Mouse (Mus musculus): ENCODE measurements around the gene Bcl2l11. TPM values are rescaled to one million over a fixed set of nuclear protein-coding genes. Genes with fewer than 3 reads are reported as not detected.

The Bcl2l11 gene
- polyA plus RNA-seq, 1 experiment from 2014 or later, result 8.6 TPM

GRCm38 (mm10) chr2:128183762-128184161, 57.9 kb downstream of the Bcl2l11 start:
- Histone ChIP-seq H3K36me3 (ENCODE audit: control insufficient read depth, insufficient read depth, low read length) (no peaks in the 10 kb centered on the region), H3K9ac (ENCODE audit: low read depth, low read length) (no peak overlapping the region), H3K4me2 (ENCODE audit: low read length) (no peak overlapping the region), H3K9me3 (ENCODE audit: control insufficient read depth, low read length) (no peaks in the 10 kb centered on the region), H3K4me3 (ENCODE audit: low read length) (no peak overlapping the region), H3K4me1 (ENCODE audit: control insufficient read depth, insufficient read depth, low read depth, low read length) (peaks cover 6% of the 10 kb centered on the region), H3K27me3 (replicated peaks; ENCODE audit: control insufficient read depth, insufficient read depth, low read length) (no peaks in the 10 kb centered on the region), H3K27ac (ENCODE audit: low read depth, low read length) (no peak overlapping the region)
- 90% methylated on average over 4 of the region's 4 CpGs for WGBS
- ATAC-seq, result no peak

- H3K4me2 ChIP-seq (ENCODE audit: low read length), result no peak overlapping the region
- H3K4me1 ChIP-seq (ENCODE audit: control insufficient read depth, insufficient read depth, low read depth, low read length), result no peaks in the 10 kb centered on the region
- no peaks in the 10 kb centered on the region for H3K36me3 ChIP-seq (ENCODE audit: control insufficient read depth, insufficient read depth, low read length)
- no peak for ATAC-seq
- no peaks in the 10 kb centered on the region for H3K27me3 ChIP-seq (replicated peaks; ENCODE audit: control insufficient read depth, insufficient read depth, low read length)
- no peak overlapping the region for H3K4me3 ChIP-seq (ENCODE audit: low read length)
- no peak overlapping the region for H3K27ac ChIP-seq (ENCODE audit: low read depth, low read length)
- 82% methylated on average over 4 of the region's 4 CpGs for WGBS
- no peak overlapping the region for H3K9ac ChIP-seq (ENCODE audit: low read depth, low read length)
- no peaks in the 10 kb centered on the region for H3K9me3 ChIP-seq (ENCODE audit: control insufficient read depth, low read length)
These were observed 60.1 kb downstream of the Bcl2l11 start for GRCm38 (mm10) chr2:128185942-128186341.

DNA sequence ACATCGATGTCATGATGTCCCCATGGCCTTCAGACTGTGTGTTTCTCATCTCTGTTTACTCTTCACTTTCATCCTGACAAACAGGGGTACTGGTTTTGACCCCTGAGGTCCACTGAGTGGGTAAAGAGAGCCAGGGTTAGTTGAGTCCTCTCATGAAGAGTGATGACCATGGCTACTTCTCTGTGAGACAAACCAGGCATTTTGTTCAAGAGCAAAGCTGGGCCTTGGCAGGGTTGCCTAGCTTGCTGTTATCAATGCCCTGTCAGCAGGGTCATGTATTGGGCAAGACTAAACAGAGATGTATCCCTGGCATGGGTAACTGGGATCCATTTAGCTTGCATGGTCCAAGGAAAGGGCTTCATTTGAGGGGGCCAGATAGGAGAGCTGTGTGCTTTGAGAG, 61.4 kb downstream of the Bcl2l11 start:
- Histone ChIP-seq H3K27me3 (replicated peaks; ENCODE audit: control insufficient read depth, insufficient read depth, low read length) (no peaks in the 10 kb centered on the region), H3K27ac (ENCODE audit: low read depth, low read length) (no peak overlapping the region), H3K9me3 (ENCODE audit: control insufficient read depth, low read length) (no peaks in the 10 kb centered on the region), H3K4me1 (ENCODE audit: control insufficient read depth, insufficient read depth, low read depth, low read length) (no peaks in the 10 kb centered on the region), H3K4me3 (ENCODE audit: low read length) (no peak overlapping the region), H3K9ac (ENCODE audit: low read depth, low read length) (no peak overlapping the region), H3K4me2 (ENCODE audit: low read length) (no peak overlapping the region), H3K36me3 (ENCODE audit: control insufficient read depth, insufficient read depth, low read length) (no peaks in the 10 kb centered on the region)
- no peak for ATAC-seq
- WGBS, result 100% methylated on average over 1 of the region's 1 CpGs

DNA sequence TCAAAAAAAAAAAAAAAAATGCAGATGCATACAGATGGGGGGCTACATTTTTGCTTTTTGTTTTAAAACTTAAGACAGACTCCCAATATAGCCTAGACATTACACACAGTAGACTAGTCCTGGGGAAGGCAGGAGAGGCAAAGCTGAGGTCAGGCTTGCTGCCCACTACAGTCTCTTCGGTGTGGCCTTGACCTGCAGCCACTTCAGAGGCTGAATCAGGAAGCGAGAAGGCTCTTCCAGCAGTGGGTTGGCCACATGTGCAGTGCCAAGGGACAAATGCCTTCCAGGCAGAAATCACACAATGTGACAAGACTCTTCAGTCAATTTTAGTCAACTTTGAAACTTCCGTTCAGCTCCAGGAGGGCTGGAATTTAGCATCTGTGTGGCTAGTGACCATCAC, 62.6 kb downstream of the Bcl2l11 start:
- WGBS, result 92% methylated on average over 3 of the region's 3 CpGs
- H3K4me1 ChIP-seq (ENCODE audit: control insufficient read depth, insufficient read depth, low read depth, low read length), result no peaks in the 10 kb centered on the region
- H3K4me2 ChIP-seq (ENCODE audit: low read length), result no peak overlapping the region
- H3K27ac ChIP-seq (ENCODE audit: low read depth, low read length), result no peak overlapping the region
- no peaks in the 10 kb centered on the region for H3K9me3 ChIP-seq (ENCODE audit: control insufficient read depth, low read length)
- no peaks in the 10 kb centered on the region for H3K27me3 ChIP-seq (replicated peaks; ENCODE audit: control insufficient read depth, insufficient read depth, low read length)
- no peaks in the 10 kb centered on the region for H3K36me3 ChIP-seq (ENCODE audit: control insufficient read depth, insufficient read depth, low read length)
- no peak overlapping the region for H3K4me3 ChIP-seq (ENCODE audit: low read length)
- no peak overlapping the region for H3K9ac ChIP-seq (ENCODE audit: low read depth, low read length)
- ATAC-seq, result no peak

- no peak for ATAC-seq
- Histone ChIP-seq H3K27ac (ENCODE audit: low read depth, low read length) (no peak overlapping the region), H3K36me3 (ENCODE audit: control insufficient read depth, insufficient read depth, low read length) (no peaks in the 10 kb centered on the region), H3K4me2 (ENCODE audit: low read length) (no peak overlapping the region), H3K9me3 (ENCODE audit: control insufficient read depth, low read length) (no peaks in the 10 kb centered on the region), H3K4me3 (ENCODE audit: low read length) (no peak overlapping the region), H3K4me1 (ENCODE audit: control insufficient read depth, insufficient read depth, low read depth, low read length) (no peaks in the 10 kb centered on the region), H3K9ac (ENCODE audit: low read depth, low read length) (no peak overlapping the region), H3K27me3 (replicated peaks; ENCODE audit: control insufficient read depth, insufficient read depth, low read length) (no peaks in the 10 kb centered on the region)
- WGBS, result 72% methylated on average over 10 of the region's 10 CpGs
These were observed 63.9 kb downstream of the Bcl2l11 start for GRCm38 (mm10) chr2:128189691-128190090.

GRCm38 (mm10) chr2:128190196-128190595, 64.4 kb downstream of the Bcl2l11 start:
- no peak overlapping the region for H3K27ac ChIP-seq (ENCODE audit: low read depth, low read length)
- no peaks in the 10 kb centered on the region for H3K27me3 ChIP-seq (replicated peaks; ENCODE audit: control insufficient read depth, insufficient read depth, low read length)
- H3K4me3 ChIP-seq (ENCODE audit: low read length), result no peak overlapping the region
- WGBS, result 78% methylated on average over 5 of the region's 5 CpGs
- H3K4me1 ChIP-seq (ENCODE audit: control insufficient read depth, insufficient read depth, low read depth, low read length), result no peaks in the 10 kb centered on the region
- no peaks in the 10 kb centered on the region for H3K36me3 ChIP-seq (ENCODE audit: control insufficient read depth, insufficient read depth, low read length)
- no peak for ATAC-seq
- H3K9me3 ChIP-seq (ENCODE audit: control insufficient read depth, low read length), result no peaks in the 10 kb centered on the region
- no peak overlapping the region for H3K9ac ChIP-seq (ENCODE audit: low read depth, low read length)
- H3K4me2 ChIP-seq (ENCODE audit: low read length), result no peak overlapping the region

GRCm38 (mm10) chr2:128193411-128193810, 67.6 kb downstream of the Bcl2l11 start:
- no peak overlapping the region for H3K9ac ChIP-seq (ENCODE audit: low read depth, low read length)
- H3K4me1 ChIP-seq (ENCODE audit: control insufficient read depth, insufficient read depth, low read depth, low read length), result no peaks in the 10 kb centered on the region
- H3K27me3 ChIP-seq (replicated peaks; ENCODE audit: control insufficient read depth, insufficient read depth, low read length), result no peaks in the 10 kb centered on the region
- WGBS, result 59% methylated on average over 4 of the region's 4 CpGs
- no peak for ATAC-seq
- no peak overlapping the region for H3K27ac ChIP-seq (ENCODE audit: low read depth, low read length)
- no peak overlapping the region for H3K4me2 ChIP-seq (ENCODE audit: low read length)
- no peak overlapping the region for H3K4me3 ChIP-seq (ENCODE audit: low read length)
- H3K36me3 ChIP-seq (ENCODE audit: control insufficient read depth, insufficient read depth, low read length), result no peaks in the 10 kb centered on the region
- no peaks in the 10 kb centered on the region for H3K9me3 ChIP-seq (ENCODE audit: control insufficient read depth, low read length)

GRCm38 (mm10) chr2:128197379-128197778, 71.5 kb downstream of the Bcl2l11 start:
- Histone ChIP-seq H3K27ac (ENCODE audit: low read depth, low read length) (no peak overlapping the region), H3K4me1 (ENCODE audit: control insufficient read depth, insufficient read depth, low read depth, low read length) (no peaks in the 10 kb centered on the region), H3K27me3 (replicated peaks; ENCODE audit: control insufficient read depth, insufficient read depth, low read length) (no peaks in the 10 kb centered on the region), H3K9ac (ENCODE audit: low read depth, low read length) (no peak overlapping the region), H3K4me3 (ENCODE audit: low read length) (no peak overlapping the region), H3K9me3 (ENCODE audit: control insufficient read depth, low read length) (no peaks in the 10 kb centered on the region), H3K36me3 (ENCODE audit: control insufficient read depth, insufficient read depth, low read length) (no peaks in the 10 kb centered on the region), H3K4me2 (ENCODE audit: low read length) (no peak overlapping the region)
- WGBS, result 97% methylated on average over 3 of the region's 3 CpGs
- ATAC-seq, result no peak

GRCm38 (mm10) chr2:128203147-128203546, 77.3 kb downstream of the Bcl2l11 start:
- no peak overlapping the region for H3K4me2 ChIP-seq (ENCODE audit: low read length)
- no peak overlapping the region for H3K27ac ChIP-seq (ENCODE audit: low read depth, low read length)
- 80% methylated on average over 3 of the region's 3 CpGs for WGBS
- no peaks in the 10 kb centered on the region for H3K4me1 ChIP-seq (ENCODE audit: control insufficient read depth, insufficient read depth, low read depth, low read length)
- no peaks in the 10 kb centered on the region for H3K9me3 ChIP-seq (ENCODE audit: control insufficient read depth, low read length)
- no peak overlapping the region for H3K4me3 ChIP-seq (ENCODE audit: low read length)
- no peaks in the 10 kb centered on the region for H3K36me3 ChIP-seq (ENCODE audit: control insufficient read depth, insufficient read depth, low read length)
- no peak for ATAC-seq
- no peak overlapping the region for H3K9ac ChIP-seq (ENCODE audit: low read depth, low read length)
- no peaks in the 10 kb centered on the region for H3K27me3 ChIP-seq (replicated peaks; ENCODE audit: control insufficient read depth, insufficient read depth, low read length)

GRCm38 (mm10) chr2:128203749-128204405, 78.0 kb downstream of the Bcl2l11 start:
- no peak overlapping the region for H3K27ac ChIP-seq (ENCODE audit: low read depth, low read length)
- H3K27me3 ChIP-seq (replicated peaks; ENCODE audit: control insufficient read depth, insufficient read depth, low read length), result no peaks in the 10 kb centered on the region
- no peaks in the 10 kb centered on the region for H3K9me3 ChIP-seq (ENCODE audit: control insufficient read depth, low read length)
- H3K36me3 ChIP-seq (ENCODE audit: control insufficient read depth, insufficient read depth, low read length), result no peaks in the 10 kb centered on the region
- H3K4me1 ChIP-seq (ENCODE audit: control insufficient read depth, insufficient read depth, low read depth, low read length), result no peaks in the 10 kb centered on the region
- ATAC-seq, result no peak
- H3K4me2 ChIP-seq (ENCODE audit: low read length), result no peak overlapping the region
- WGBS, result 87% methylated on average over 6 of the region's 6 CpGs
- no peak overlapping the region for H3K9ac ChIP-seq (ENCODE audit: low read depth, low read length)
- H3K4me3 ChIP-seq (ENCODE audit: low read length), result no peak overlapping the region

Measured in hindbrain, embryonic 16.5 days (tissue).